Mouse (Mus musculus): ENCODE results near the gene Nit1. TPM values are rescaled to one million over a fixed set of nuclear protein-coding genes. Genes with fewer than 3 reads are reported as not detected.

The Nit1 gene
- 36.4 and 71.2 TPM in 2 replicates for polyA plus RNA-seq (2015; fragmentation: Nextera tagmentation; extraction: Ambion mirVana)

GRCm38 (mm10) chr1:171345225-171346094 lies at the start of gene Nit1, which contains the start of gene Pfdn2:
TSS of gene Nit1 (minus strand) at chr1:171345646.
TSS of gene Pfdn2 (plus strand) at chr1:171345670.

GRCm38 (mm10) chr1:171388376-171389102 lies 43.1 kb upstream of the Nit1 start, which contains the start of gene Arhgap30:
TSS of gene Arhgap30 (plus strand) at chr1:171388954.

GRCm38 (mm10) chr1:171369845-171370556 lies 24.6 kb upstream of the Nit1 start, which contains the start of gene Nectin4:
TSS of gene Nectin4 (plus strand) at chr1:171370099.

GRCm38 (mm10) chr1:171360656-171361055 lies 15.2 kb upstream of the Nit1 start, which contains the start of gene Klhdc9:
TSS of gene Klhdc9 (minus strand) at chr1:171360798.

GRCm38 (mm10) chr1:171328839-171329432 lies 16.5 kb downstream of the Nit1 start, which contains the start of gene Dedd:
TSS of gene Dedd (plus strand) at chr1:171329145.

GRCm38 (mm10) chr1:171294298-171295062 lies 51.0 kb downstream of the Nit1 start, which contains the start of gene Ufc1:
TSS of gene Ufc1 (minus strand) at chr1:171295024.

Other genes with a start within 250 kb of the Nit1 start
- gene Cfap126, start 231.7 kb downstream of the Nit1 start, polyA plus RNA-seq (2015; fragmentation: Nextera tagmentation; extraction: Ambion mirVana) = 4.1 and 7.5 TPM in 2 replicates
- gene Sdhc, start 195.0 kb downstream of the Nit1 start, polyA plus RNA-seq (2015; fragmentation: Nextera tagmentation; extraction: Ambion mirVana) = 198 and 253 TPM in 2 replicates
- gene Mpz, start 194.9 kb downstream of the Nit1 start, polyA plus RNA-seq (2015; fragmentation: Nextera tagmentation; extraction: Ambion mirVana) = 9.0 and 16.4 TPM in 2 replicates
- 6.8 and 12.3 TPM in 2 replicates for gene Pcp4l1, start 149.4 kb downstream of the Nit1 start, polyA plus RNA-seq (2015; fragmentation: Nextera tagmentation; extraction: Ambion mirVana)
- gene Nr1i3, start 131.7 kb downstream of the Nit1 start, polyA plus RNA-seq (2015; fragmentation: Nextera tagmentation; extraction: Ambion mirVana) = 1.7 and 2.5 TPM in 2 replicates
- gene Tomm40l, start 123.1 kb downstream of the Nit1 start, polyA plus RNA-seq (2015; fragmentation: Nextera tagmentation; extraction: Ambion mirVana) = 24.7 and 27.6 TPM in 2 replicates
- 476 and 741 TPM in 2 replicates for gene Apoa2, start 120.6 kb downstream of the Nit1 start, polyA plus RNA-seq (2015; fragmentation: Nextera tagmentation; extraction: Ambion mirVana)
- gene Fcer1g, start 111.3 kb downstream of the Nit1 start, polyA plus RNA-seq (2015; fragmentation: Nextera tagmentation; extraction: Ambion mirVana) = 91.3 and 98.9 TPM in 2 replicates
- gene Adamts4, start 95.2 kb downstream of the Nit1 start, polyA plus RNA-seq (2015; fragmentation: Nextera tagmentation; extraction: Ambion mirVana) = 2.1 and 2.6 TPM in 2 replicates
- gene Ndufs2, start 94.3 kb downstream of the Nit1 start, polyA plus RNA-seq (2015; fragmentation: Nextera tagmentation; extraction: Ambion mirVana) = 307 and 430 TPM in 2 replicates
- 25.8 and 38.1 TPM in 2 replicates for gene B4galt3, start 75.3 kb downstream of the Nit1 start, polyA plus RNA-seq (2015; fragmentation: Nextera tagmentation; extraction: Ambion mirVana)
- 19.7 and 42.8 TPM in 2 replicates for gene Ppox, start 64.5 kb downstream of the Nit1 start, polyA plus RNA-seq (2015; fragmentation: Nextera tagmentation; extraction: Ambion mirVana)
- gene Usp21, start 57.7 kb downstream of the Nit1 start, polyA plus RNA-seq (2015; fragmentation: Nextera tagmentation; extraction: Ambion mirVana) = 27.7 and 43.9 TPM in 2 replicates
- gene Ufc1, start 50.6 kb downstream of the Nit1 start, polyA plus RNA-seq (2015; fragmentation: Nextera tagmentation; extraction: Ambion mirVana) = 136 and 154 TPM in 2 replicates
- gene Dedd, start 16.5 kb downstream of the Nit1 start, polyA plus RNA-seq (2015; fragmentation: Nextera tagmentation; extraction: Ambion mirVana) = 25.9 and 36.8 TPM in 2 replicates
- 71.6 and 101 TPM in 2 replicates for gene Pfdn2, start within 50 bp of the Nit1 start, polyA plus RNA-seq (2015; fragmentation: Nextera tagmentation; extraction: Ambion mirVana)
- gene Klhdc9, start 15.2 kb upstream of the Nit1 start, polyA plus RNA-seq (2015; fragmentation: Nextera tagmentation; extraction: Ambion mirVana) = 5.3 and 6.9 TPM in 2 replicates
- 0.19 and 0.27 TPM in 2 replicates for gene Nectin4, start 24.5 kb upstream of the Nit1 start, polyA plus RNA-seq (2015; fragmentation: Nextera tagmentation; extraction: Ambion mirVana)
- gene Arhgap30, start 43.3 kb upstream of the Nit1 start, polyA plus RNA-seq (2015; fragmentation: Nextera tagmentation; extraction: Ambion mirVana) = 2.2 and 2.3 TPM in 2 replicates
- 54.5 and 56.5 TPM in 2 replicates for gene Usf1, start 65.7 kb upstream of the Nit1 start, polyA plus RNA-seq (2015; fragmentation: Nextera tagmentation; extraction: Ambion mirVana)
- 2.3 and 2.7 TPM in 2 replicates for gene Tstd1, start 73.2 kb upstream of the Nit1 start, polyA plus RNA-seq (2015; fragmentation: Nextera tagmentation; extraction: Ambion mirVana)
- 56.2 and 87.2 TPM in 2 replicates for gene F11r, start 91.9 kb upstream of the Nit1 start, polyA plus RNA-seq (2015; fragmentation: Nextera tagmentation; extraction: Ambion mirVana)
- gene Alyref2, start 157.8 kb upstream of the Nit1 start, polyA plus RNA-seq (2015; fragmentation: Nextera tagmentation; extraction: Ambion mirVana) = 16.8 and 18.8 TPM in 2 replicates
- gene Itln1, start 189.6 kb upstream of the Nit1 start, polyA plus RNA-seq (2015; fragmentation: Nextera tagmentation; extraction: Ambion mirVana) = not detected in 2 replicates
- 0.38 and 0.55 TPM in 2 replicates for gene Cd244a, start 213.5 kb upstream of the Nit1 start, polyA plus RNA-seq (2015; fragmentation: Nextera tagmentation; extraction: Ambion mirVana)